Mouse (Mus musculus) cerebellum, adult 11 months (tissue): ENCODE data around the gene Sae1.

Source experiments
- DNase-seq: peaks from one replicate; pipeline ENCODE4 v3.0.0; 2022

Gene Sae1

DNA sequence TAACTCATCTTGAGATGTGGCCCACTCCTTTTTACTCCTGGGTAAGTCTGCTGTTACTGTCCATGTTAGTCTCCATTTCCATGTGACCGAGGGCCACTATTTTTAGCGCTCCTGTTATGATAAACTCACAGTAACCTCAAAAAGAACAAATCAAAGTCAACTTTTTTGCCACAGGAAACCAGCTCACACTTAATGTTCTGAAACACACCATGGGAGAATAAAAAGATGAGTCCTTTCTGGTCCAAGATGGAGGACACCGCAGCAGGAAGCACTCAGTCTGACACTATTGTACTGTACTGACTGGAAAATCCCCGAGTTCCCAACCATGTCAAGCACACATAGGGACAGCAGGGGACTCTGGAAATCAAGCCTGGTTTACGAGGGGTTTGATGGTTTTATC, 37.6 kb downstream of the Sae1 start:
- no peak for DNase-seq

DNA sequence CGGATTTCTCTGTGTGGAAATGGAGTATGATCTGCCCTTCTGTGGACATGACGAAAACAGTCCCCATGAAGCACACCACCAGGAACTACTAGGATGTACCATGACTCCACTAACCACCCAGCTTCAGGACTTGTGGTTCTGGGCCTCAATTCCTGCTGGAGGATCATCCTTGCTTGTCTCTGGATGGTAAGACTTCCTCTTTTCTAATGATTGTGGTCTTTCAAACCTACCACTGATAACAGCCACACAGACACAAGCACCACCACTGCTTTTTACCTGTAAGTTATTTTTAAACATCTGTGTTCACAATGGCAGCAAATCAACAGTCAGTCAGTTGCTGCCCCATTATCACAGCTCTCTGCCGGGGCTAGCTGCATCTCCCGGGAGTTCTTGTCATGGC, 42.3 kb downstream of the Sae1 start:
- DNase-seq, result no peak

DNA sequence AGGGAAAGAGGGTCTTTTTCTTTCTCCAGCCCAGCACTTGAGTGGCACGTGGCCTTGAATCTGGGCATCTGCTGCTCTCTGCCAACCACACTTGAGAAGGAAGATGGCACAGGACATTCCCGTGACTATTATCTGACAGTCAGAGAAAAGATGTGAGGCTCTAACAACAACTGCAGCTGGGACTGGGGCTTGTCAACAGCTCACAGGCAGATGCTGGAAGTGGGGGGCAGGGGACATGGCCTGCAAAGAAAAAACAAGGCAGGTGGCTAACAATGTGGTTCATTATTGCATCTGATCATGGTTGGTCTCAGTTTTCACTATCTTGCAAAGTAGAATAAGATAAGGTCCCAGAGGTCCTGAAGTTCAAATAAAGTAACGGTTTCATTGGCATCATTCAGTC, 43.0 kb downstream of the Sae1 start:
- no peak for DNase-seq

DNA sequence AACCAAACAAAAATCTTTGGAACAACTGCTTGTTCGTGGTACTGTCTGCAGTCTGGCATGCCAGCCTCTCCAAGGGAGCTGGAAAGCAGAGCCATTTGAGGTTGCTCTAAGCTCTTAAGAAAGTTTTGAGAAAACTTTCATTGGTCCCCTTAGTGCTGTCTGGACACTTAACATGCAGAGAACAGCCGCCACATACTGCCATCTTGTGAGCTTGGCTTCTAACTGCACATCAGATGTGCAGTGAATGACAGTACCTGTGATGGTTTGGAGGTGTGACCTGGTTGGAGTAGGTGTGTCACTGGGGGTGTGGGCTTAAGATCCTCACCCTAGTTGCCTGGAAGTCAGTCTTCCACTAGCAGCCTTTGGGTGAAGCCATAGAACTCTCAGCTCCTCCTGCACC, 49.9 kb downstream of the Sae1 start:
- no peak for DNase-seq

DNA sequence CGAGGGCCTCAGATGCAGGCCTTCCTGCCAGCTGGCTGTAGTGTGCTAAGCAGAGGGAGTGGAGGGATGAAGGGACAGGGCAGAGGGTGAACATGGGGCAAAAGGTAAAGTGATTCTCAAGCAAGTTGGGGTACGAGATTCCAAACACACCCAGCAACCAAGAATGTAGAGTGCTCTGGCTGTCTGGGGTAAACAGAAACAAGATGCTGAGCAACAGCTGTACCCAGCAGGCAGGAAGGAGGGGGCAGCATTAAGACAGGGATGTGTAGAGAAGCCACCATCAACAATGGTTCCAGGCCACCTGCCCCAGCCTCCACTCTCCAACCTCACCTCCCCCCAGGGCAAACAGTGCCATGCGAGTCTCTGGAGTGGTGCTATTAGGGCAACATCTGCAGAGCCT, 58.5 kb downstream of the Sae1 start:
- DNase-seq, result no peak

GRCm38 (mm10) chr7:16326607-16326971, 61.0 kb downstream of the Sae1 start:
- no peak for DNase-seq

- DNase-seq, result peak; percentile 72
Observed at GRCm38 (mm10) chr7:16325920-16326606, 61.5 kb downstream of the Sae1 start.

DNA sequence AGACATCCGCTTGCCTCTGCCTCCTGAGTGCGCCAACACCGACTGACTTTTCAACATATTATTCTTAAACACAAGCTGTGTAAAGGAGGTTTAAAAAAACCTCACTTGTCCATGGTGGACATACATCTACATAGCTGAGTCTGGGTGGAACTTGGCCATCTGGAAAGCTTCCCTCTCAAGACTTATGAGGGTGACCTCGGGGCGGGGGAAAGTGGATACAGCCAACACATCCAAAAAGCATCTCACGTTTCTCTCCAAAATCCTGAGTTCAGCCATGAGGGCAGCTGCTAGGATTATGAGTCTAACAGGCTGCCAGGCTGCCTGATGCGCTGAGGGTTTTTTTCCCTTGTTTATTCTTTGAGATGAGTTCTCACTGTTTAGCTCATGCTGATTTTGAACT, 62.9 kb downstream of the Sae1 start:
- DNase-seq, result no peak

DNA sequence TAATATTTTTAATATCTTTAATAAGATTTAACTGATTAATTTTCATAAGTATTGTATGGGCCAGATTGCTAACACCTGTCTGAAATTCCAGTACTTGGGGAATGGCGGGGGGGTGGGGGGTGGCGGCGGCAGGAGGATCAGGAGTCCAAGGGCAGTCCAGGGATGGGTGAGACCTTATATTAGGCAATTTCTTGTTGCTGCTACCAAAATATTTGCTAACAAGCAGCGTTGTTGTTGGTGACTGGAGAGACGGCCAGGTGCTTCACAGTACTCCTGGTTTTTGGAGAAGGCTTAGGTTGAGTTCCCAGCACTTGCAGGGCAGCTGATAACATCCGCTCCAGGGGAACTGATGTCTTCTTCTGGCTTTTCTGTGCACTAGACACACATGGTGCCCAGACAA, 67.1 kb downstream of the Sae1 start:
- no peak for DNase-seq

- DNase-seq, result no peak
Observed at GRCm38 (mm10) chr7:16319216-16319615, 68.4 kb downstream of the Sae1 start.

GRCm38 (mm10) chr7:16317094-16317493, 70.5 kb downstream of the Sae1 start:
- DNase-seq, result no peak

GRCm38 (mm10) chr7:16315222-16315759, 72.3 kb downstream of the Sae1 start:
- no peak for DNase-seq

- DNase-seq, result no peak
Observed at GRCm38 (mm10) chr7:16314221-16314775, 73.3 kb downstream of the Sae1 start.

- DNase-seq, result peak; percentile 80
Observed at GRCm38 (mm10) chr7:16313481-16314220, 74.0 kb downstream of the Sae1 start.

GRCm38 (mm10) chr7:16312672-16313311, 74.8 kb downstream of the Sae1 start:
- peak; percentile 55 for DNase-seq

- peak; percentile 47 for DNase-seq
Observed at GRCm38 (mm10) chr7:16312011-16312671, 75.5 kb downstream of the Sae1 start.

- no peak for DNase-seq
Observed at GRCm38 (mm10) chr7:16311453-16312004, 76.1 kb downstream of the Sae1 start.

- DNase-seq, result peak; percentile 53
Observed at GRCm38 (mm10) chr7:16310521-16311452, 76.8 kb downstream of the Sae1 start.

DNA sequence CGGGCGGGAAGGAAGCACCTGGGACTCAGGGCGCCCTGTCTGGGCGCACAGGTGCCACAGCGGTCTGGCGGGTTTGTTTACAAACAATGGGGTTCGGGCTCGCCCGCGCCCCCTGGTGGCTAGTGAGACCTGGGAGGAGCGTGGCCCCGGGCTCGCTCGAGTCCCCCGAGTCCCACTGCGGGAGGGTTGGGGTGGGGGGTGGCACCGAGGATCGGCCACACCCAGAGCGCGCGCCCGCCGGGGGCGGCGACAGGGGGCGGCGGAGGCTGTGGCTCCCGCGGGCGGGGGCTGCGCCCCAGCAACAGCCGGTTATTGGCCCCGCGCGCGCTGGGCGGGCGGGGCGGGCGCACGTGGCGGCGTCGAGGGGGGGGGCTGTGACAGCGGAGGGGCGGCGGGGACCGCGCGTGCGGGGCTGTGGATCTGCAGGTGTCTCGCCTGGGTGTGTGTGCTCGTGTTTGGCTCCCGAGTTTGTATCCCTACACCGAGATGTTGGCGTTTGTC, 77.5 kb downstream of the Sae1 start:
- peak; percentile 86 for DNase-seq

DNA sequence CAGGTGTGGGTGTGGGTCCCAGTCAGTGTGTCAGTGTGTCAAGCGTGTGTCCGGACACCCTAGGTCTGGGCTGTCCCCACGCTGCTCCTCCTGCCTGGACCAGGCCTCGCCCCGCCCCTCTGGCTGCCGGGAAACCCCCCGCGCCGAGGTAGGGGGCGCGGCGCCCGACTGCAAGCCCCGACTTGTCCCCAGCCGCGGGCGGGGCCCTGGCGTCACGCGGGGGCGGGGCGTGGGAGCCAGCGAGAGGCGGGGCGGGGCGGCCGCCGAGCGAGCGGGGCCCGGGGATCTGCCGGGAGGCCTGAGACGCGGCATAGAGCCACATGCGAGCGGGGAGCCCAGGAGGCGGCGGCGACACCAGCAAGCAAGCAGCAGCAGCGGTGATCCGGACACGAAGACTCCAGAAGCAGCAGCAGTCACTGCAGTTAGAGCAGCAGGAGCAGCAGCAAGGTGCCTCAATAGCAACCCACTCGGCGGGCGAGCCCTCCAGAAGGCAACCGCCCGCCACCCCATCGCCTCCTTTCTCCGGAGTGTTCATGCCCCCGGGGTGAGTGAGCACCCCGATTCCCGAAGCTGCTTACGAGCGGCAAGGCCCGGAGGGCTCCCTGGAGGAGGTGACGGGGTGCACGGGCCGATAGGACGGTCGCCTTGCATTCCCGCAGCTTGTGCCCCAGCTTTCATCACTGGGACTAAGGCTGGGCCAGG, 78.1 kb downstream of the Sae1 start:
- peak; percentile 87 for DNase-seq
